Mouse (Mus musculus) limb, embryonic 14.5 days (tissue): ENCODE measurements around the gene Limk1. TPM values are rescaled to one million over a fixed set of nuclear protein-coding genes. Genes with fewer than 3 reads are reported as not detected.

Experiments used
- ATAC-seq: fragments of 200-750 bp; cut with Nextera tagmentation; 2 replicates; pipeline ENCODE4 v1.8.0; 2017; ENCODE audit warnings: low read depth, moderate number of reproducible peaks, moderate TSS enrichment; ENCODE audit not compliant: low FRiP score
- DNase-seq: peaks from one replicate; pipeline ENCODE4 v3.0.0-alpha.2; 2015; ENCODE audit warnings: low spot score
- H3K27ac ChIP-seq: fragments of 300-500 bp; sonication (generic); replicated peaks from 2 replicates; pipeline ENCODE4 v1.5.1; 2014; ENCODE audit warnings: low read depth, mild to moderate bottlenecking, low read length, moderate library complexity, mixed read lengths
- H3K27me3 ChIP-seq: fragments of 300-500 bp; sonication (generic); 2 replicates; pipeline ENCODE4 v1.6.1; 2014; ENCODE audit warnings: low read length, mixed read lengths; ENCODE audit not compliant: control insufficient read depth, insufficient read depth
- H3K36me3 ChIP-seq: fragments of 300-500 bp; sonication (generic); 2 replicates; pipeline ENCODE4 v1.6.1; 2014; ENCODE audit warnings: mild to moderate bottlenecking, low read length, moderate library complexity, mixed read lengths; ENCODE audit not compliant: control insufficient read depth, insufficient read depth
- H3K4me1 ChIP-seq: fragments of 300-500 bp; sonication (generic); 2 replicates; pipeline ENCODE4 v1.6.1; 2014; ENCODE audit warnings: antibody characterized with exemption, low read length, mixed read lengths; ENCODE audit not compliant: control insufficient read depth, insufficient read depth
- H3K4me2 ChIP-seq: fragments of 300-500 bp; sonication (generic); replicated peaks from 2 replicates; pipeline ENCODE4 v1.6.1; 2014; ENCODE audit warnings: low read depth, mild to moderate bottlenecking, low read length, moderate library complexity; ENCODE audit not compliant: severe bottlenecking
- H3K4me3 ChIP-seq: fragments of 300-500 bp; sonication (generic); replicated peaks from 2 replicates; pipeline ENCODE4 v1.5.1; 2014; ENCODE audit warnings: low read length
- H3K9ac ChIP-seq: fragments of 300-500 bp; sonication (generic); 2 replicates; pipeline ENCODE4 v1.6.1; 2014; ENCODE audit warnings: mild to moderate bottlenecking, low read depth, low read length, moderate library complexity; ENCODE audit not compliant: severe bottlenecking
- H3K9me3 ChIP-seq: fragments of 300-500 bp; sonication (generic); 2 replicates; pipeline ENCODE4 v1.6.1; 2016; ENCODE audit warnings: low read length; ENCODE audit not compliant: control insufficient read depth
- POLR2A ChIP-seq: fragments of 200-500 bp; IDR thresholded peaks from 2 replicates; pipeline ENCODE4 v1.8.0; 2012; ENCODE audit warnings: inconsistent platforms, mild to moderate bottlenecking, moderate library complexity, borderline replicate concordance; ENCODE audit not compliant: insufficient read depth, insufficient read length; ENCODE audit errors: extremely low read depth
- WGBS: fragments of 180-500 bp; shearing (Covaris S2); extraction: QIAGEN DNeasy Blood & Tissue Kit; methylation state at CpG from one replicate; pipeline ENCODE4 v1.1.7; 2014; 5-methylcytosine and 5-hydroxymethylcytosine counted together
- polyA plus RNA-seq, 2 experiments: library from polyadenylated mRNA; depleted of rRNA in 1 of 2; stranded (reverse) in 1 of 2; unstranded in 1 of 2; fragments of >200 nt; fragmentation: Nextera tagmentation in 1 of 2; extraction: Ambion mirVana in 1 of 2; gene quantifications; 2 replicates each; pipeline versions ENCODE4 v1.2.1 to v1.2.3; 2012 to 2014

The Limk1 gene
- polyA plus RNA-seq, 2 experiments = 8.6 to 31.9 TPM

GRCm38 (mm10) chr5:134687187-134687586, 1.2 kb downstream of the Limk1 start:
- 78% methylated on average over 1 of the region's 1 CpGs for WGBS
- H3K4me3 ChIP-seq = peak overlapping the region; percentile 88
- no peaks in the 10 kb centered on the region for H3K9me3 ChIP-seq
- peak overlapping the region; percentile 88; the same call in 1 of the 2 replicates for H3K4me2 ChIP-seq
- H3K27me3 ChIP-seq = no peaks in the 10 kb centered on the region
- DNase-seq (no peak), ATAC-seq (no peak)
- TF ChIP-seq POLR2A = no peak
- H3K9ac ChIP-seq = 0 out of 2 replicates have a peak overlapping the region, but pooled peaks have one; percentile 74
- H3K4me1 ChIP-seq = peaks cover 6% of the 10 kb centered on the region; the same call in 1 of the 2 replicates
- H3K36me3 ChIP-seq = peaks cover 14% of the 10 kb centered on the region; the same call in 1 of the 2 replicates
- H3K27ac ChIP-seq = no peak overlapping the region

- Histone ChIP-seq H3K4me1 (peaks cover 6% of the 10 kb centered on the region; the same call in 1 of the 2 replicates), H3K27ac (no peak overlapping the region), H3K4me3 (no peak overlapping the region), H3K9ac (no peak overlapping the region), H3K36me3 (peaks cover 14% of the 10 kb centered on the region; the same call in 1 of the 2 replicates), H3K4me2 (no peak overlapping the region), H3K27me3 (no peaks in the 10 kb centered on the region), H3K9me3 (no peaks in the 10 kb centered on the region)
- no peak for TF ChIP-seq POLR2A
- ATAC-seq = no peak
- DNase-seq = no peak
- 81% methylated on average over 6 of the region's 6 CpGs for WGBS
Observed at GRCm38 (mm10) chr5:134686541-134686940, 1.9 kb downstream of the Limk1 start.

- no peak overlapping the region for H3K9ac ChIP-seq
- no peaks in the 10 kb centered on the region for H3K27me3 ChIP-seq
- H3K9me3 ChIP-seq = no peaks in the 10 kb centered on the region
- no peak overlapping the region for H3K27ac ChIP-seq
- 75% methylated on average over 2 of the region's 2 CpGs for WGBS
- H3K4me3 ChIP-seq = no peak overlapping the region
- H3K4me2 ChIP-seq = no peak overlapping the region
- peaks cover 14% of the 10 kb centered on the region; the same call in 1 of the 2 replicates for H3K36me3 ChIP-seq
- no peak for ATAC-seq
- peaks cover 6% of the 10 kb centered on the region; the same call in 1 of the 2 replicates for H3K4me1 ChIP-seq
- no peak for TF ChIP-seq POLR2A
- no peak for DNase-seq
Observed at GRCm38 (mm10) chr5:134684398-134684797, 4.0 kb downstream of the Limk1 start.

GRCm38 (mm10) chr5:134683813-134684212, 4.6 kb downstream of the Limk1 start:
- peaks cover 6% of the 10 kb centered on the region; the same call in 1 of the 2 replicates for H3K4me1 ChIP-seq
- H3K36me3 ChIP-seq = peaks cover 14% of the 10 kb centered on the region; the same call in 1 of the 2 replicates
- H3K9ac ChIP-seq = no peak overlapping the region
- DNase-seq (no peak), ATAC-seq (no peak)
- no peaks in the 10 kb centered on the region for H3K27me3 ChIP-seq
- TF ChIP-seq POLR2A = no peak
- H3K27ac ChIP-seq = no peak overlapping the region
- H3K4me3 ChIP-seq = no peak overlapping the region
- no peak overlapping the region for H3K4me2 ChIP-seq
- WGBS = 35% methylated on average over 2 of the region's 2 CpGs
- H3K9me3 ChIP-seq = no peaks in the 10 kb centered on the region

- Histone ChIP-seq H3K4me2 (no peak overlapping the region), H3K4me3 (no peak overlapping the region), H3K4me1 (peaks cover 14% of the 10 kb centered on the region), H3K9me3 (no peaks in the 10 kb centered on the region), H3K27ac (no peak overlapping the region), H3K9ac (no peak overlapping the region), H3K36me3 (peaks cover 9% of the 10 kb centered on the region; the same call in 1 of the 2 replicates), H3K27me3 (no peaks in the 10 kb centered on the region)
- no peak for ATAC-seq
- TF ChIP-seq POLR2A = no peak
- no peak for DNase-seq
- whole genome bisulfite sequencing = 82% methylated on average over 12 of the region's 12 CpGs
Observed at GRCm38 (mm10) chr5:134680238-134680637, 8.2 kb downstream of the Limk1 start.
